ENCODE assay signal across 8 mouse cellular contexts in genomic region chr6:82881485-82882096, GRCm38 (mm10). TPM values are rescaled to one million over a fixed set of nuclear protein-coding genes. Genes with fewer than 3 reads are reported as not detected.
A peak's percentile ranks its signal among the peaks of the same experiment; 100 is the strongest.
DNase-seq lines count a peak whose midpoint lies in the region; ATAC-seq and TF ChIP-seq lines count a peak whose summit lies in the region.

No protein-coding gene starts in this region.

- no peaks in the 10 kb centered on the region for H3K27me3 ChIP-seq in embryonic facial prominence, embryonic 14.5 days (replicated peaks; ENCODE audit: control insufficient read depth, insufficient read depth, low read length)

- H3K4me1 ChIP-seq in ES-E14 (ENCODE audit: control insufficient read depth in 2 of 2, insufficient read depth in 2 of 2, low read length in 2 of 2, poor library complexity in 1 of 2) = peaks cover 1 to 3% of the 10 kb centered on the region in 2 experiments; a peak in 2 of 4 replicates
- no peaks in the 10 kb centered on the region for H3K4me1 ChIP-seq in embryonic facial prominence, embryonic 14.5 days (ENCODE audit: control insufficient read depth, insufficient read depth, low read length)

- in situ Hi-C loops in ES-E14 (cut with MboI; ENCODE audit: low sequenced_read_pairs in 2 of 2, unreplicated experiment in 2 of 2) = loop anchor here in 1 of 2 experiments (25.0 kb wide), 2 partner anchors 469 to 894 kb away; partner anchors contain the start of gene Tacr1

- peak overlapping the region; percentile 38 to 58 for H3K4me3 ChIP-seq in ES-E14 (ENCODE audit: insufficient read depth in 1 of 2, low read depth in 1 of 2, low read length in 2 of 2, poor library complexity in 1 of 2, severe bottlenecking in 1 of 2)
- H3K4me3 ChIP-seq in embryonic facial prominence, embryonic 14.5 days (ENCODE audit: low read depth, low read length) = no peak overlapping the region

- no peaks in the 10 kb centered on the region for H3K9me3 ChIP-seq in ES-E14 (ENCODE audit: control insufficient read depth, insufficient read depth, low read depth, low read length)
- H3K9me3 ChIP-seq in embryonic facial prominence, embryonic 14.5 days (ENCODE audit: control insufficient read depth, low read length) = no peaks in the 10 kb centered on the region

- 36% methylated on average over 18 of the region's 21 CpGs for WGBS in embryonic facial prominence, embryonic 14.5 days

- no peaks in the 10 kb centered on the region for H3K36me3 ChIP-seq in ES-E14 (ENCODE audit: control insufficient read depth, insufficient read depth, low read length, poor library complexity, severe bottlenecking)
- no peaks in the 10 kb centered on the region for H3K36me3 ChIP-seq in embryonic facial prominence, embryonic 14.5 days (ENCODE audit: control insufficient read depth, insufficient read depth, low read length)

- H3K27ac ChIP-seq in ES-E14 (ENCODE audit: insufficient read depth, low read depth, low read length, poor library complexity, severe bottlenecking) = no peak overlapping the region
- H3K27ac ChIP-seq in embryonic facial prominence, embryonic 14.5 days (replicated peaks; ENCODE audit: low read depth, low read length) = no peak overlapping the region

- DNase-seq in ES-E14 (ENCODE audit: low read depth, low spot score) = no peak
- peak; percentile 78 for DNase-seq in adrenal gland, postnatal 25 days
- peak; percentile 66 for DNase-seq in embryonic facial prominence, embryonic 14.5 days (ENCODE audit: low spot score)
- DNase-seq in heart, postnatal 4 days = peak; percentile 79
- DNase-seq in layer of hippocampus, postnatal 10 days (ENCODE audit: low spot score in 2 of 2) = peak; percentile 69 to 71
- DNase-seq in lung, postnatal 10 days = peak; percentile 72
- DNase-seq in right cerebral cortex, postnatal 14 days = peak; percentile 58

- ATAC-seq in embryonic facial prominence, embryonic 14.5 days (ENCODE audit: low read depth) = peak; percentile 62; the same call in 1 of the 2 replicates
- ATAC-seq in erythroid progenitor cell, adult 5-6 weeks (replicated peaks; ENCODE audit: low FRiP score, poor library complexity, severe bottlenecking) = no peak

- H3K9ac ChIP-seq in ES-E14 (ENCODE audit: insufficient read depth, low read depth, low read length, poor library complexity, severe bottlenecking) = peak overlapping the region; percentile 20; the same call in 1 of the 2 replicates
- H3K9ac ChIP-seq in embryonic facial prominence, embryonic 14.5 days (ENCODE audit: low read depth, low read length) = no peak overlapping the region

- H3K4me2 ChIP-seq in embryonic facial prominence, embryonic 14.5 days (ENCODE audit: low read depth, low read length) = 0 out of 2 replicates have a peak overlapping the region, but pooled peaks have one; percentile 16

TF ChIP-seq in ES-E14, 5 proteins besides CTCF, POLR2A, EP300 and RAD21:
- TF ChIP-seq MAFK (IDR thresholded peaks at IDR 0.05; ENCODE audit: insufficient read depth, low read depth, low read length) = peak; percentile 15; the same call in 1 of the 2 replicates
- TF ChIP-seq ZNF384 (IDR thresholded peaks at IDR 0.05; ENCODE audit: low read depth, low read length) = no peak

RNA-seq across cellular contexts. Expression of gene Sema4f, which starts 58.0 kb away (rescaled TPM):
- 2.3 and 3.5 TPM in 2 replicates for total RNA-seq in ES-E14 (2012; rRNA removed)
- 1.00 and 1.4 TPM in 2 replicates for total RNA-seq in adrenal gland, postnatal 25 days (2021)
- polyA plus RNA-seq in embryonic facial prominence, embryonic 14.5 days (2014; fragmentation: Nextera tagmentation; extraction: Ambion mirVana) = 2.1 and 3.5 TPM in 2 replicates
- total RNA-seq in heart, postnatal 4 days (2021) = under 1 TPM in 1 of 2 experiments, not detected in 1; 0.14 TPM
- 10 to 100 TPM; 43.2 to 47.0 TPM for total RNA-seq in layer of hippocampus, postnatal 10 days (2021)
- not detected in 2 replicates for total RNA-seq in erythroid progenitor cell, adult 5-6 weeks (2015; ENCODE audit: low replicate concordance)
- 0.39 TPM in 1 of 2 replicates, not detected in the other for total RNA-seq in erythroid progenitor cell, adult 5-6 weeks (2017; ENCODE audit: low replicate concordance)
